Mouse (Mus musculus): ENCODE data around the gene Cnst. TPM values are rescaled to one million over a fixed set of nuclear protein-coding genes. Genes with fewer than 3 reads are reported as not detected.

Cnst gene
- polyA plus RNA-seq, 1 experiment: 12.7 TPM

DNA sequence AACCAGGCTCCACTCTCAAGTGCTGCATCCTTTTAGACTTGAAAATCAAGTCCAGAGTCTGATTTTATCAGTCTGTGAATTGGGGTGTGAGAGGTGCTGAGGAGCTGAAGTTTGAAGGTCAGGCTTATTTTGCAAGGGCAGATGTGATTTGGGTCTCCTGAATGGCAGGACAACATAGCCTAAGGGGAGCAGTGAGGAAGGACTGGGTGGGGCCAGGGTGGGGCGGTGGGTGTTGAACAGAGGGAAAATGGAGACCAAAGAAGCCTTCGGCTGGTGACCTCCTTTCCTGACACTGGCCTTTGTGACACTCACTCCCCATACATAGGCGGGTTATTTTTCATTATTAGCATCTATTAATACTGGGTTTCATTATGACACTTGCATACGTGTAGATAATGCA is 81.7 kb downstream of the Cnst start:
- Histone ChIP-seq H3K27ac (ENCODE audit: insufficient read depth, low read depth, low read length) (no peak overlapping the region), H3K36me3 (ENCODE audit: control insufficient read depth, insufficient read depth, low read length) (peaks cover 16% of the 10 kb centered on the region), H3K4me3 (ENCODE audit: low read depth, low read length) (no peak overlapping the region), H3K27me3 (ENCODE audit: control insufficient read depth, insufficient read depth, low read length) (no peaks in the 10 kb centered on the region), H3K4me1 (ENCODE audit: control insufficient read depth, insufficient read depth, insufficient read length, low read length) (peaks cover 2% of the 10 kb centered on the region; the same call in 1 of the 2 replicates)
- 83% methylated on average over 4 of the region's 4 CpGs for WGBS
- no peak for TF ChIP-seq CTCF (IDR thresholded peaks at IDR 0.05; ENCODE audit: extremely low read depth, insufficient read length, insufficient replicate concordance, low read depth, low read length)

- Histone ChIP-seq H3K4me1 (ENCODE audit: control insufficient read depth, insufficient read depth, insufficient read length, low read length) (peaks cover 2% of the 10 kb centered on the region; the same call in 1 of the 2 replicates), H3K36me3 (ENCODE audit: control insufficient read depth, insufficient read depth, low read length) (peaks cover 16% of the 10 kb centered on the region), H3K4me3 (ENCODE audit: low read depth, low read length) (no peak overlapping the region), H3K27me3 (ENCODE audit: control insufficient read depth, insufficient read depth, low read length) (no peaks in the 10 kb centered on the region), H3K27ac (ENCODE audit: insufficient read depth, low read depth, low read length) (no peak overlapping the region)
- 24% methylated on average over 8 of the region's 8 CpGs for WGBS
- TF ChIP-seq CTCF (IDR thresholded peaks at IDR 0.05; ENCODE audit: extremely low read depth, insufficient read length, insufficient replicate concordance, low read depth, low read length) (no peak), POLR2A (IDR thresholded peaks at IDR 0.05; ENCODE audit: low read depth, low read length) (no peak)
Observed at GRCm38 (mm10) chr1:179628438-179629106, 82.4 kb downstream of the Cnst start.

DNA sequence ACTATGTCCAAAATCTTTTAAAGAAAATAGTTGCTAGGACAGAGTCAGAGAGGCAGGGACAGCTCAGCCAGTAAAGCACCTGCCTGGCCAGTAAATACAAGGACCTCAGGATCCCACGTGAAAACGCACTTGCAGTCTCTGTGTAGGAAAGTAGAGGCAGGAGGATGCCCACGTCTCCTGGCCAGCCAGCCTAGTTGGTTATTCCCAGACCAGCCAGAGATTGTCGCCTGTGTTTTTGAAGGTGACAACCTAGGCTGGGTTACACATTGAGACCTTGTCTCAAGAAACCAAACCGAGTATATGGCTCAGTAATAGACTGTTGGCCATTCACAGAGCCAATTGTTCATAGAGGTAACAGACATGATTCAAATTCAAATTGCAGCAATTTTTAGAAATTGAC is 83.1 kb downstream of the Cnst start:
- 78% methylated on average over 5 of the region's 5 CpGs for WGBS
- no peaks in the 10 kb centered on the region for H3K27me3 ChIP-seq (ENCODE audit: control insufficient read depth, insufficient read depth, low read length)
- peaks cover 2% of the 10 kb centered on the region; the same call in 1 of the 2 replicates for H3K4me1 ChIP-seq (ENCODE audit: control insufficient read depth, insufficient read depth, insufficient read length, low read length)
- H3K4me3 ChIP-seq (ENCODE audit: low read depth, low read length): no peak overlapping the region
- peaks cover 16% of the 10 kb centered on the region for H3K36me3 ChIP-seq (ENCODE audit: control insufficient read depth, insufficient read depth, low read length)
- no peak overlapping the region for H3K27ac ChIP-seq (ENCODE audit: insufficient read depth, low read depth, low read length)
- TF ChIP-seq POLR2A (IDR thresholded peaks at IDR 0.05; ENCODE audit: low read depth, low read length) (no peak), CTCF (IDR thresholded peaks at IDR 0.05; ENCODE audit: extremely low read depth, insufficient read length, insufficient replicate concordance, low read depth, low read length) (no peak)

- WGBS: 76% methylated on average over 11 of the region's 11 CpGs
- Histone ChIP-seq H3K36me3 (ENCODE audit: control insufficient read depth, insufficient read depth, low read length) (no peaks in the 10 kb centered on the region), H3K27me3 (ENCODE audit: control insufficient read depth, insufficient read depth, low read length) (no peaks in the 10 kb centered on the region), H3K27ac (ENCODE audit: insufficient read depth, low read depth, low read length) (no peak overlapping the region), H3K4me1 (ENCODE audit: control insufficient read depth, insufficient read depth, insufficient read length, low read length) (peaks cover 2% of the 10 kb centered on the region; the same call in 1 of the 2 replicates), H3K4me3 (ENCODE audit: low read depth, low read length) (no peak overlapping the region)
- TF ChIP-seq CTCF (IDR thresholded peaks at IDR 0.05; ENCODE audit: extremely low read depth, insufficient read length, insufficient replicate concordance, low read depth, low read length): no peak
- no peak for TF ChIP-seq POLR2A (IDR thresholded peaks at IDR 0.05; ENCODE audit: low read depth, low read length)
Observed at GRCm38 (mm10) chr1:179632746-179633413, 86.7 kb downstream of the Cnst start.

DNA sequence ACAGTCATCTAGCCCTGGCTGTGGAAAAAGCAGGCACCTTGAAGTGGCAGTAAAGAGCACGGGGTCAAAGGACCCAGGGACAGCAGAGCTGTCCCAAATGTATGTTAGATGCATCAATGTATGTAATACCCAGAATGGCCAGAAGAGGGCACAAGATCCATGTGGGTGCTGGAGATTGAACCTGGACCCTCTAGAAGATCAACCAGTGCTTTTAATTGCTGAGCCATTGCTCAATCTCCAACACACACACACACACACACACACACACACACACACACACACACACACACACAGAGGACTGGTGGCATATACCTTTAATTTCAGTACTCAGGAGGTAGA is 87.2 kb downstream of the Cnst start:
- 11% methylated on average over 1 of the region's 1 CpGs for WGBS
- H3K4me3 ChIP-seq (ENCODE audit: low read depth, low read length): no peak overlapping the region
- no peaks in the 10 kb centered on the region for H3K27me3 ChIP-seq (ENCODE audit: control insufficient read depth, insufficient read depth, low read length)
- H3K27ac ChIP-seq (ENCODE audit: insufficient read depth, low read depth, low read length): no peak overlapping the region
- no peaks in the 10 kb centered on the region for H3K36me3 ChIP-seq (ENCODE audit: control insufficient read depth, insufficient read depth, low read length)
- H3K4me1 ChIP-seq (ENCODE audit: control insufficient read depth, insufficient read depth, insufficient read length, low read length): 0 out of 2 replicates have a peak, but pooled peaks cover 2% of the 10 kb centered on the region
- TF ChIP-seq CTCF (IDR thresholded peaks at IDR 0.05; ENCODE audit: extremely low read depth, insufficient read length, insufficient replicate concordance, low read depth, low read length) (peak; percentile 42; the same call in 1 of the 2 replicates), POLR2A (IDR thresholded peaks at IDR 0.05; ENCODE audit: low read depth, low read length) (no peak)

DNA sequence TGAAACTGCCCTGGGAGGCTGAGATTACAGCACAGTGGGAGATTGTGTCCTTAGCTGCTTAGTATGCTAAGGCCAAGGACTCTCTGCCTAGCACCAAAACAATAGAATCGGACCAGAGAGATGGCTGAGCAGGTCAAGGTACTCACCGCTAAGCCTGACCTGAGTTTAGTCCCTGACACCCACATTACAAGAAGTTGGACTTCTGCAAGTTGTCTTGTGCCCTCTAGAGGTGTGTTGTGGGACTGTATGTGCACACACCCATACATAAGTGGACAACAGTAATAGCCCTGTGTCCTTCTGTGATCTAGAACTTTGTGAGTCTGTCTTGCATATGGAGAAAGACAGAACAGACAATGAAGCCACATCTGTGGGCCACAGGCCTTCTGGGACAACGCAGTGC is 88.0 kb downstream of the Cnst start:
- H3K36me3 ChIP-seq (ENCODE audit: control insufficient read depth, insufficient read depth, low read length): no peaks in the 10 kb centered on the region
- H3K4me1 ChIP-seq (ENCODE audit: control insufficient read depth, insufficient read depth, insufficient read length, low read length): no peaks in the 10 kb centered on the region
- WGBS: 86% methylated on average over 3 of the region's 3 CpGs
- no peak overlapping the region for H3K4me3 ChIP-seq (ENCODE audit: low read depth, low read length)
- no peaks in the 10 kb centered on the region for H3K27me3 ChIP-seq (ENCODE audit: control insufficient read depth, insufficient read depth, low read length)
- no peak for TF ChIP-seq POLR2A (IDR thresholded peaks at IDR 0.05; ENCODE audit: low read depth, low read length)
- TF ChIP-seq CTCF (IDR thresholded peaks at IDR 0.05; ENCODE audit: extremely low read depth, insufficient read length, insufficient replicate concordance, low read depth, low read length): no peak
- H3K27ac ChIP-seq (ENCODE audit: insufficient read depth, low read depth, low read length): no peak overlapping the region

DNA sequence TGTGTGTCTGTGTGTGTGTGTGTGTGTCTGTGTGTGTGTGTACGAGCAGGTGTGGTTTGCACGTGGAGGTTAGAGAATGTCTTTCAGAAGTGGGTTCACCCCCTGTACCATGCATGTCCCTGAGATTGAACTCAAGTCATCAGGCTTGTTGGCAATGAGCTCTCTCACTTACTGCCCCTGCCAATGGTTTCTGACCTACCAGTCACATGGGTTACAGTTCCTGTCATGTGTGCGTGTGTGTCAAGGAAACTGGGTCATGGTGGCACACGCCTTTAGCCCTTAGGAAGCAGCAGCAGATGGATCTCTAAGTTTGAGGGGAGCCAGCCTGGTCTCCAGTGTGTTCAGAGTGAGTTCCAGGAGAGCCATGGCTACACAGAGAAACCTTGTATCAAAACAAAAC is 96.6 kb downstream of the Cnst start:
- Histone ChIP-seq H3K4me3 (ENCODE audit: low read depth, low read length) (no peak overlapping the region), H3K36me3 (ENCODE audit: control insufficient read depth, insufficient read depth, low read length) (no peaks in the 10 kb centered on the region), H3K27me3 (ENCODE audit: control insufficient read depth, insufficient read depth, low read length) (no peaks in the 10 kb centered on the region), H3K4me1 (ENCODE audit: control insufficient read depth, insufficient read depth, insufficient read length, low read length) (0 out of 2 replicates have a peak, but pooled peaks cover 2% of the 10 kb centered on the region), H3K27ac (ENCODE audit: insufficient read depth, low read depth, low read length) (no peak overlapping the region)
- WGBS: 87% methylated on average over 4 of the region's 4 CpGs
- TF ChIP-seq POLR2A (IDR thresholded peaks at IDR 0.05; ENCODE audit: low read depth, low read length) (no peak), CTCF (IDR thresholded peaks at IDR 0.05; ENCODE audit: extremely low read depth, insufficient read length, insufficient replicate concordance, low read depth, low read length) (no peak)

Measured in small intestine, adult 2 months (tissue).